Mouse (Mus musculus): ENCODE measurements around the gene Syt2.

The Syt2 gene

DNA sequence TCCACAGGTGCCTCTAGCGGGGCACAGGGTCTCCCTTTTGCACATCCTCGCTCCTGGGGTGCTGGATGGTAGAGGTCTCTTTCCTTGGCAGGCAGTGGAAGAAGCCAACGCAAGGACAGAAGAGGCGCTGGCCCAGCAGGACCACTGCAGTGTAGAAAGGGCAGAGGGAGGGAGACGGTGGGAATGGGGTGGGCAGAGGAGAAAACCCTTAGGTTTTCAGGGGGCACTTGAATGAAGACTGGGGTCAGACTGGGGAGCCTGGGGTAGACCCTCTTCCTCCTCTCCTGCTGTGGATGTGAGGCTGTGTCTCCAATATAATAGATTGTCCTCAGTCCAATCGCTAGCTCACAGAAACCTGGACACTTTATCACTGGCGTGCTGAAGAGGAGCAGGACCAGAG is 1.1 kb downstream of the Syt2 start:
- DNase-seq (ENCODE audit: inconsistent age in 2 of 2, low spot score in 1 of 2): no peak

DNA sequence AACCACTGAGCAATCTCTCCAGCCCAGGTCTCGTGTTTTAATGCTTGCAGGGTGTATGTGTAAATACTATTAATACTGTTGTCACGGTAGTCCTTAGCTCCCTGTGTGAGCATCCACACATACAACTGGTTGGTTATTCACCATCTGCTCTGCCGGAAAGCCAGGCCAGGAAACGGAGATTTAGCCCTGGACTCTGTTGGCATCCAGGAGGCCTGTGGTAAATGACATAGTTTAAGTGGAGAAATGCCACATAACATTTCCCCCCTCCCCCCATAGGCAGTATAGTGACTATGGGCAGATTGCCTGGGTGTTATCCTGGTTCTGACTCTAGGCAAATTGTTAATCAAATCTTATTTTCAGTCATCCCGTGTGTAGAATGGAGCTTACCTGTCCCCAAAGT is 4.3 kb downstream of the Syt2 start:
- DNase-seq (ENCODE audit: inconsistent age in 2 of 2, low spot score in 1 of 2): no peak

DNA sequence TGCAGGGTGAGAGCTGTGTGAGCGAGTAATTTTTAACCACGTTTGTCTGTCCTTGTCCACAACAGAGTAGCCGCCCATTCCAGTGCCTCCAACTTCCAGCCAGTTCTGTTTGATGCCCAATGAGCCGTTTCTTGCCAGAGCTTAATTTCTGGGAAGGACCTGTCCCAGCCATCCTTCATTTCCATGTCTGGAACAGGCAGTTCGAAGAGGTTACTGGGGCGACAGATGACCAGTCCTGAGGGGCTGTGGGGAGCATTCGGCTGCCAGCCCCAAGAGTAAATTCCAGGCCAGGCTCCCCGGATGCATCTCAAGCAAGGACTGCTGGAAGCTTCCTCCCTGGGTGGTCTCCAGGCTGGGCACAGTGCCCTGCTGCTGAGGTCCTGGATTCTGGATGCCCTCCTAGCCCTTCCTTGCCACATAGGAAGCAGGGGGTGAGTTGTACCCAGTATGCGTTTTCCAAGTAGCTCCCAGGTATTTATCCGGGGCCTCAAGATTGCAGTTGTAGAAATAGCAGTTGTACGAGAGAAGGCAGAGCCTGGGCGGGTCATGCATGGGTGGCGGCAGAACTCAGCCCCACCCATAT is 4.9 kb downstream of the Syt2 start:
- no peak for DNase-seq (ENCODE audit: inconsistent age in 2 of 2, low spot score in 1 of 2)

DNA sequence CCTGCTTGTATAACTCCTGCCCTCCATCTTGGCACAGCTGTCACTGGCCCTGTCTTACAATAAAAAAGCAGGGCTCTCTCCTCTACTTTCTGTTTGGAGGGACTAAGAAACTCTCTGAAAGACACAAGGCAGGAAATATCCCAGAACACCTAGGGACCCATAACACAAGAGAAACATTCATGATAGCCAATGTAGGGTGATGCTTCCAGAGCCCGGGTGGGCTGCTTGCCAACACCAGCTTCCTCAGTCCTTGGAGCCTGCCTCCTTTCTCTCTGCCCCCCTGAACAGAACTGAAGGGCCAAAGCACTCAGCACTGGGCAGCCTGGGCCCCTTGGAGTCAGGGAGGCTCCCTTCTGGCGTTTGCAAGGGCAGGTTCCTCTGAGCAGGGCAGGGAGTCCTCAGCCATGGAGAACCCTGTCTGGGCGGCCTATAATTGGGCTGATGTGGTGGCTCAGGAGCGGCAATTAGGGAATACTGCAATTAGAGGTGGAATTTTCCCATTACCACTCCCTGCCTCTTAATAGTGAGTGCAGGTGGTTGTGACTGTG is 5.4 kb downstream of the Syt2 start:
- peak in 1 of 2 experiments; percentile 44 for DNase-seq (ENCODE audit: inconsistent age in 2 of 2, low spot score in 1 of 2)

DNA sequence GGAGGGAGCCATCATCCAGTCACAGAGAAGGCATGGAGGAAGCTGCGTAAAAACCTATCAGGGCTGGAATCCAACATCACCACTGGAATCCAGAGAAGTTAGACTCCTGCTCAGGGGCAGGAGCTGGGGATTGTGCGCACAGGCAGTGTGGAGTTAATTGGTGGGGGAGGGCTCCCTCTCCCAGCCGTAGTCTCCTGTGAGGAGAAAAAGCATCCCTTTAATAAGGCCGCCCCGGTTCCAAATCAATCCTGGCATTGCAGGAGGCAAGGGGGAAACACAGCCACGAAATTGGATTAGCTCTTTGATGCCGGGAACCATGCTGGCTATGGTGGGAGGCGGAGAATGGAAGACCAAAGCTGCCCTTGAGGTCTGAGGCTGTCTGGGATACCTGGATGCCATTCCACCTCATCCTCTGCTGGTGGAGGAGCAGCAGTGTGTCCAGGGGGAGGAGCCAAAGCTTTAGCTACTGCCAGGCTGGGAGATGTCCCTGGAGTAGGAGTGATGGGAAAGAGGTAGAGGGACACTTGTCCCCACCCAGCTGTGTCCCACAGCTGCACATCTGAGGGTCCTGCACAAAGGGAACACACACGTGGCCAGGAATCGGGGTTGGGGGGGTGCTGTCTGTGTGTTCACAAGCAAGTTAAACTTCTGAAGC is 7.3 kb downstream of the Syt2 start:
- no peak for DNase-seq (ENCODE audit: inconsistent age in 2 of 2, low spot score in 1 of 2)

DNA sequence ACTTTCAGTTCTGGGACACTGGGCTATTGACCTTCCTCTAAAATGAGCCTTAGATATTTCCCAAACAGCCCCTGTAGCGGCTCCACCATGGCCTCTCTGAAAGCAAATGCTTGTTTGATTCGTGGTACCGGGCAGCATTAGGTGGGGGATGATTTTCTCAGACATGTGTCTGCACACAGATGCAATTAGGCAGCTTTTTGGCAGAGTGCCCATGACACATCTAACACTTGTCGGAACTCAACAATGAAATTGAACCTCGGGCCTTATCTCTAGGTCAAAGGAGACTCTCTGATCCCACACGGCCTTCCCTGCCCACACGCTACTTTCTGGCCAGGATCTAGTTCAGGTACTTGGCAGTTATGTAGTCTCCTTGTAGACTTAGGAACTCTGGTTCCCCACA is 12.4 kb downstream of the Syt2 start:
- no peak for DNase-seq (ENCODE audit: inconsistent age in 2 of 2, low spot score in 1 of 2)

DNA sequence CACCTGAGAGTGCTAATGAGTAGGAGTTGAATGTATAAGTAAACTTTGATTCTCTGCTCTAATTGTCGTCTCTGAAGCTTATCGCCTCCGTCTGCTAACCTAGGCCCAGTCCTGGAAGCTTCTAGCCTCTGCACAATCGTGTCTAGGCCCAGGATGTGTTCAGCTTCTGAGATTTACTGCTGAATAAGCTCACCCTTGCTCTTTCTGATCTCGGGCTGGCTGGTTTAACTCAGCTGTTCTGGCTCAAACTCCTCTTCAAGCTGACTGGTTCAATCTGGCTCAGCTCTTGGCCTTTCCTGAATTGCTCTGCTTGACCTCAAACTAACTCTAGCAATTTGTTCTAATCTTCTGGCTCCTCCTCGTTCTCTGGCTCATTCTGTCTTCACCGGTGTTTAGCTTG is 13.7 kb downstream of the Syt2 start:
- DNase-seq (ENCODE audit: inconsistent age in 2 of 2, low spot score in 1 of 2): no peak

DNA sequence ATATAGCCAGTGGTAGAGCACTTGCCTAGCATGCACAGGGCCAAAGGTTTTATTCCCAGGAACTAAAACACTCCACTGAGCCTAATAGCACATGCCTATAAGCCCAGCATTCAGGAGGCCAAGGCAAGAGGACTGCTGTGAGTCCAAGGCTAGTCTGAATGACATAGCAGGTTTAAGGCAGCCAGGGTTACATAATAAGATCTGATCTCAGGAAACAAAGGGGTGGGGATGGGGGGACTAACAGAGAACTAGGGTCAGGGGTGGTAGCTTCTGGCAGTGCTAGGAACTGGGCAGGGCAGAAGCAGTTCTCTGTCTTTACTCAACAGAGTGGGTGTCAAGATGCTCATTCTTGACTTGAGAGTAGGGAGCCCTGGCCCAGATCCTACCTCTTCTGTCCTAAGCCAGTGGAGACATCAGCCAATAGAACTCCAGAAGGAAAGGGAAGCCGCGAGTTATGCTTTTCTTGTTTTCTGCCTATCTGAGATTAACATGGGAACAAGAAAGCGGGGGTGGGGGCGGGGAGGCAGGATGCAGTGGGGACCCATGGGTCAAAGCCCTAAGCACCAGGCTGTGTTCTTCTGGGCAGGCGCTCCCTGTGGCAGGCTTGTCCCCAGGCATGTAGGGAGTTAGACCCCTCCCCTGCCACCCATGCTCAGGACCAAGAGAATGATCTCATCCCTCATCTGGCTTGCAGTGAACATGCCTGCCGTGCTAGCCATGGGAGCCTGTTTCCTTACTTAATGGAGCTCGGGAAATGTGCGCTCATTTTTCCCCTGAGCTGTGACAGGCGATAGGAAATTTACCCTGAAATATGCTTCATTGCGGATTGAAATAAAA is 25.0 kb downstream of the Syt2 start:
- no peak for DNase-seq (ENCODE audit: inconsistent age in 2 of 2, low spot score in 1 of 2)

DNA sequence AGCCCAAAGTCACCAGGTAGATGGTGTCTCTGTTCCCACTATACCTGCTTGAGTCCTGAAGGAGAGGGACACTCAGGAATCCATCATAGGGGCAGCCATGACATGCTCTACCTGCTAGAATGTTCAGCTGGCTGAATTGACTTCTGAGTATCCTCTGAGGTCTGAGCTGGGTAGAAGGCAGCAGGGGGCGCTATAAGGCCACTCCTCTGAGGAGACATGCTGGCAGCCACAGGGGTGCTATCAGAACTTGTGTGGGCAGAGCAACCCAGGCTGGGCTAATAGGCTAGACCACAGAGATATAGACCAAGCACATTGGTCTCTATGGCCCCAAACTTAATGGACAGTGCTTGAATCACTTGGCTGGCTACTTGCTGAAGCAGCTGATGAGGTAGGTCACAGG is 27.8 kb downstream of the Syt2 start:
- peak; percentile 33 to 56 for DNase-seq (ENCODE audit: inconsistent age in 2 of 2, low spot score in 1 of 2)

DNA sequence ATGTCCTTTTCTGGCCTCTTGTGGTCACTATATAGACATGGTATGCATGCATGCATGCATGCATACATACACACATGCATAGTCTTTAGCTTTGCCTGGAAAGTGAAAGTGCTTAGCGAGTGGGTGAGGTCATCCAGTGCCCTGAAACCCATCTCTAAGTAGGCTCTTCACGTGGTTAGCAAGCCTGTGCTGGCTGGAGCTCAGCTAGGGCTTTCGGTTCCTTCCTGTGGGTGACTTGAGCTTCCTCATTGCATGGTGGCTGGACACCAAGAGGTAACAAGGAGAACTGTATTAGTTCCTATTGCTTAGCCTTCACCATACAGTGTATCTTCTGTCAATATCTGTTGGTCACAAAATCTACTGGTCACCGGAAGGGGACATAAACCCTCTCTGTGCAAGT is 33.0 kb downstream of the Syt2 start:
- DNase-seq (ENCODE audit: inconsistent age in 2 of 2, low spot score in 1 of 2): peak in 1 of 2 experiments; percentile 28

DNA sequence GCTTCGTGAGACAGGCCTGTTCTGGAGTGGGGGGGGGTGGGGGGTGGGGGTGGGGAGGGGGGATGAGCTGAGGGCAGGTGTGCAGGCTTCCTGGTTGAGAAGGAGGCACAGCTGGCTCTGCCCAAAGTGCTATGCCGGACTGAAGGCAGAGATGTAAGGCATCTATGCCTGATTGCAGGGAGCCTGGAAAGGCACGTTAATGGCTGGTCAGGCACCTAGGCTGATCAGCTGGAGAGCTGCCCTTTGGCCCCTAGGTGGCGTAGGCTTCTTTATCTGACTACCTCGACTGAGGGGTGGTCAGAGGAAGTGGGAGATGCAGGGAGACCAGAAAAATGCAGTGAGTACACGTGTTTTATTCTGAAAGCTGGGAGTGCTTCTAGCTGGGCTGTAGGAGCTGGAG is 34.1 kb downstream of the Syt2 start:
- no peak for DNase-seq (ENCODE audit: inconsistent age in 2 of 2, low spot score in 1 of 2)

DNA sequence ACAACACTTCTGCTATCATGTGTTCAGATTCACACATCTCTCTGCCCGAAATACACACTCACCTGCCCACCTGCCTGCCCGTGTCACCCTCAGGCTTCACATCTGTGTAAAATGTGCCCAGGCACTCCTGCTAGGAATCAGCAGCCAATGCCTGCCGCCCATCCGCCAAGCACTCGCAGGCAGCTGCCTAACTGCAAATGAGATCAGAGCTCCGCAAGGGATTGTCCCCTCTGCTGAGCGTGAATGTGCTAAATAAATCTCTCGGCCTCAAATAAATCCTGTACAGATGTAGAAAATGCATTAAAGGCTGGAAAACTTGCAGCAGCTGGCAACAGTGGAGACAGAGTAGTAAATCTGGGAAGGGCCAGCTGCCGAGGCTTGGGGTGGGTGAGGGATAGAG is 36.0 kb downstream of the Syt2 start:
- no peak for DNase-seq (ENCODE audit: inconsistent age in 2 of 2, low spot score in 1 of 2)

DNA sequence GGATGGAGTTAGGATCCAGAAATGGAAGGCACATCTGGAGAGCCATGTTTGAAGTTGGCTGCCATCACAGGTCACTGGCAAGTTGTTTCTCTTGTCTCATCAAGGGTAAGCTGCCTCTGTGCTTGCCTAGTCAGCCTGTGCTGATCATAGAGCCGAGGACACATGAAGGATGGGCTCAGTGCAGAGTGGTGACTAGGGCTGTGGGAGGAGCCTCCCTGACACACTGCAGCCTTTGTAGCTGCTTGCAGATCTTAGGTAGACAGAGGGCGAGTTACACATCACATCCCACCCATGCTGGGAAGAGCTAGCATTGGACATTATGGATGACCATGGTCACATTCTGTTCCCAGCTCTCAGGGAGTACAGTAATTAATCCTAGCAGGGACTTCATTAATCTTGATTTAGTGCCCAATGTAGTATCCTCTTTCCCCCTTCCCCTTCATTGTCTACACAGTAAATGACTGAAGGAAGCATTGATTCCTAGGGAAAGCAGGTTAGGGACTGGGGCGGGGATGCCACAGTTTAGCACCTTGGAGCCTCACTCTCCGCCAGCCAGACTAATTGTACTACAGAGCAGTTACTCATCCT is 40.5 kb downstream of the Syt2 start:
- DNase-seq (ENCODE audit: inconsistent age in 2 of 2, low spot score in 1 of 2): peak in 1 of 2 experiments; percentile 31

DNA sequence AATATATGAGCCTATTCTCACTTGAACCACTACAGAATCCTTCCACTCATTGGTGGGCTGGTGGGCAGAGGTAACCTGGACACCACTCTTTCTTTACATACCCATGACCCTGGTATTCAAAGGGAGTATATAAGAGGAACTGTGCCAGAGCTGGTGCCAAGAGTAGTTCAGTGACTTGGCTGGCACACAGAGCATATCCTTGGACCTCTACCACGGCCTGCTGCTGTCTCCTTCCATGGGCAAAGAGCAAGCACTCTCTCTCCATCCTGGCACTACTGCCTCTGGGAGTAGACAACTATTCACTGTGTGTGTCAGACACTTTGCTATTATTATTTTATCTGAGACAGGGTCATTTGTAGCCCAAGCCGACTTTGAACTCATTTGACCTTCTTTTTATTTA is 49.8 kb downstream of the Syt2 start:
- no peak for DNase-seq (ENCODE audit: inconsistent age in 2 of 2, low spot score in 1 of 2)

DNA sequence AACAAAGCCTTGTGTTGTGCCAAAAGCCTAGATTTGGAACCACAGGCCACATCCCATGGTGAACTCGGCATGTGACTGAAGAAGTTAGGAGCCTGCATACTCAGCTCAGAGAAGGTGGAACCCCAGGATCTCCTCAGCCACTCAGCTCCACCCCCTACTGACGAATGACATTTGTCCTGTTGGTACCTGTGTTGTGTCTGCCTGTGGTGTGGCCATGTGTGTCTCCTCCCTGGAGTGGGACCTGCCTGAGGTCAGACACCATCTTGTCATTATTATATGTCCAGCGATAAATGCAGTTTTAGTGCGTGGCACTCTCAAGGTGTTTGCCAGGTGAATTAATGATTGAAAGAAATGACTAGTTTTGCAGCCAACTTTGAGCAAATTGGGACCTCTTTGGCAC is 50.6 kb downstream of the Syt2 start:
- no peak for DNase-seq (ENCODE audit: inconsistent age in 2 of 2, low spot score in 1 of 2)

DNA sequence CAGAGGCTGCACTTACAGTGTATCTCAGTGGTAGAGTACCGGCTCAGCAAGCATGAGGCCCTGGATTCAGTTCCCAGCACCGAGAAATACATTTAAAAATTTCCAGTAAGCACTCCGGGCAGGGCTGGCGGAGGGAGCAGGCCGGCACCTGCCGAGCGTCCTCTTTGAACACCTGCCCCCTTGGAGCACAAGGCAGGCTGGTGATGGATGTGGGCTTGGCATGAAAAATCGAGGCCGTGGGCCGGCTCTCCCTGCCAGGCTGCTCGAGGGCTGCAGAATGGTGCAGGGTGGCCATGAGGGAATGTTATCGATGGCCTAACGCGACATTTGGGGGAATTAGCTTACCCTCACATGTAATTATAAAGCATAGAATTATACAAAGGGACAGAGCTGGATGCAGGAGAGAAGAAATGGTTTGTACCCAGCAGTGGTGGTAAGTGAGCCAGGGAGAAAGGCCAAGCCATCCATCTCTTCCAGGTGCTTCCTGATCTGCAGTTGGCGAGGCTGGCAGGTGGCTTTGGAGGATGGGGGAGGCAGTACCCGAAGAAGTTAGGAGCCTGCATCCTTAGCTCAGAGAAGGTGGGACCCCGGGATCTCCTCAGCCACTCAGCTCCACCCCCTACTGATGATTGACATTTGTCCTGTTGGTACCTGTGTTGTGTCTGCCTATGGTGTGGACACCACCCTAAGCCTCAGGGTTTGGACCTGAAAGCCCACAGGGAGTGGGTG is 51.2 kb downstream of the Syt2 start:
- no peak for DNase-seq (ENCODE audit: inconsistent age in 2 of 2, low spot score in 1 of 2)

DNA sequence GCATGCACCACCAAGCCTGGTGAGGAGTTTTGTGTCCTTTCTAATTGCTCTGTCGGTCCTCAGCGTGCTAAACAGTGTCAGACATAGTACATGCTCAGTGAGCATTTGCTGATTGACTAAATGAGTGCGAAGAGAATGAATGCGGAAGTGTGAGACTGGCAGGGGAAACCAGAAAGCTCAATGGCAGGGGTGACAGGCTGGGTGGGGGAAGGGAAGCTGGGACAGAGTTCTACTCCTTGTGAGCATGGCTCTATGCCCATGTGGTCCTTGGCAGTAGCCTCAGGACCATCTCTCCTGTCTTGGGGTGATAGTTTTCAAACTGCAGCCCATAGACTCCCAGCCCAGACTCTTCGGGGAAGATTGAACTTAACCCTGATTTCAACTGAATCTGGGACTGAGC is 52.0 kb downstream of the Syt2 start:
- no peak for DNase-seq (ENCODE audit: inconsistent age in 2 of 2, low spot score in 1 of 2)

DNA sequence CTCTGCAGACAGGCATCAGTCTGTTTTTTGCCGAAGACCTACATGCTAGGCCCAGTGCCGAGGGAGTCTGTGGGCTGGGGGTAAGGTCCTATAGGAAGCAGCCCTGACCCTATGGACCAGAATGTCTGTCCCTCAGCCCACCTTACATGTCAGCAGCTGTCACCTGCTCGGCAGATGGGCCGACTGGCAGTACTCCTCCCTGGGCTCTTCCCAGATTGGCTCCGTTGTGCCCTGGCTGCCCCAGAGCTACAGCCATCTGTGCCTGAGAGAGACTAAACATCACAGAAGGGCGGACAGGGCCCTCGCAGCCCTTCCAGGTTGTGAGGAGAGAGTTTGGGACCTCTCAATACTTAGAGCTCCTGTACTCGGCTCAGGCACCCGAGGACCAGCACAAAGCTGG is 52.9 kb downstream of the Syt2 start:
- no peak for DNase-seq (ENCODE audit: inconsistent age in 2 of 2, low spot score in 1 of 2)

DNA sequence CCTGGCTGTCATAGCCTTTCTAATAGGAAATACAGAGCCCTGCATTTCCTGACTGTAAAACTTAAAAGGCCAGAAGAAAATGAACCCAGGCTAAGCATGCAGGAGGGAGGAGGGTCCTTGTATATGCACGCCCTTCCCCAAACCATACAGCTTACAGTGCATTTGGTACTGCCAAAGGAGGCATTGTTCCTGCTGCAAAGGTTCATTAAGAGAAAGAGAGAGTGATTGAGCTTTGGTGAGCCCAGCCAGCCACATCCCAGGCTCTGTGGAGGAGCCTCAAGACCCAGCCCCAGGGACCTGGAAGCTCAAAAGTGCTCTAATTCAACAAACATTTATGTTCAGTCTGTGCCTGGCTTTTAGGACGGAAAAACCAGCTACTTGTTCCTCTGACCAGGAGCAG is 53.7 kb downstream of the Syt2 start:
- no peak for DNase-seq (ENCODE audit: inconsistent age in 2 of 2, low spot score in 1 of 2)

DNA sequence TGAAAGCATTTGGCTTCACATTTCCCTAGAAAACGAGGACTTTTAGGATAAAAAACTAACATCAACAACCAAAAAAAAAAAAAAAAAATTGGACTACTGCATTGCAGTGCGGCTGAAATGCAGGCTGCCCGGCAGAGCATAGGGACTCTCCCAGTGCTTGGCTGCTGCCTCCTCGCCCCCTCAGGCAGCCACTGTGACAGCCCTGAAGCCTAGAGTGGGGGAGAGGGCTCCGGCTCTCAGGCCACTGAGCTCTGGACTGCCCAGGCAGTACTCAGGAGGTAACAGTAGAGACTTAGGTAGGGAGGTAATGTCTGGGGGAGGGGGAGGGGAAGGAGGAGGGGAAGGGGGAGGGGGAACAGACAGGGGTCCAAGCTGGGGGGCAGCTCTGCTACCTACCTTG is 54.2 kb downstream of the Syt2 start:
- no peak for DNase-seq (ENCODE audit: inconsistent age in 2 of 2, low spot score in 1 of 2)

DNA sequence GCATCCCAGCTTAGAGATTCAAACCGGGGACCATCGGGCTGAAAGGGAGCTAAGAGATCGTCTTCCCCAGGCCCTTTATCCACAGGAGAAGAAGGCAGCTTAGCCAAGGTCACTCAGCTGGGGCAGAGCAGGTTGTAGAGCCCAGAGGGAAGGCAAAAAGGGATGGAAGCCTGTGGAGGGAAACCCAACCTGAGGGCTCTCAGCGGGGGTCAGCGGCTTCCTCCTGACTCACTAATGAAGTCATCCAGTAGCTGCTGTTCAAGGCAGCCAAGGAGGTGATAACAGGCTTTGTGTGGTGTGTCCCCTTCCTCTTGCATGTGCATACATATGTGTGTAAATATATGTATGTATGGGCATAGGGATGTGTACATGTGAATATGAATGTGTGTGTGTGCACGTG is 54.7 kb downstream of the Syt2 start:
- DNase-seq (ENCODE audit: inconsistent age in 2 of 2, low spot score in 1 of 2): no peak

Data from adrenal gland, adult (tissue).